Mouse (Mus musculus) cerebellum, adult 11-12 months (tissue): ENCODE measurements around the gene St3gal3.

Experiments used
- DNase-seq: peaks from one replicate; pipeline ENCODE4 v3.0.0; 2022

The St3gal3 gene

GRCm38 (mm10) chr4:118017021-118017805, 117.5 kb downstream of the St3gal3 start:
- DNase-seq, result no peak

- no peak for DNase-seq
These were observed 118.3 kb downstream of the St3gal3 start for GRCm38 (mm10) chr4:118016323-118016911.

- DNase-seq, result peak; percentile 69
These were observed 119.1 kb downstream of the St3gal3 start for GRCm38 (mm10) chr4:118015636-118016035.

- DNase-seq, result no peak
These were observed 119.6 kb downstream of the St3gal3 start for GRCm38 (mm10) chr4:118015126-118015525.

GRCm38 (mm10) chr4:118010661-118011173, 124.0 kb downstream of the St3gal3 start:
- DNase-seq, result no peak

GRCm38 (mm10) chr4:118008433-118009033, 126.2 kb downstream of the St3gal3 start:
- DNase-seq, result no peak

GRCm38 (mm10) chr4:118001355-118001754, 133.4 kb downstream of the St3gal3 start:
- no peak for DNase-seq

GRCm38 (mm10) chr4:118000605-118001208, 134.0 kb downstream of the St3gal3 start:
- no peak for DNase-seq

GRCm38 (mm10) chr4:117999951-118000350, 134.8 kb downstream of the St3gal3 start:
- DNase-seq, result no peak

GRCm38 (mm10) chr4:117997381-117998269, 137.1 kb downstream of the St3gal3 start:
- peak; percentile 80 for DNase-seq

GRCm38 (mm10) chr4:117996701-117997100, 138.0 kb downstream of the St3gal3 start:
- no peak for DNase-seq

GRCm38 (mm10) chr4:117995461-117995860, 139.3 kb downstream of the St3gal3 start:
- no peak for DNase-seq

GRCm38 (mm10) chr4:117993421-117993820, 141.3 kb downstream of the St3gal3 start:
- DNase-seq, result no peak

GRCm38 (mm10) chr4:117992872-117993271, 141.8 kb downstream of the St3gal3 start:
- DNase-seq, result no peak

GRCm38 (mm10) chr4:117992036-117992435, 142.7 kb downstream of the St3gal3 start:
- DNase-seq, result no peak

GRCm38 (mm10) chr4:117991055-117991627, 143.6 kb downstream of the St3gal3 start:
- no peak for DNase-seq

- DNase-seq, result no peak
These were observed 144.1 kb downstream of the St3gal3 start for GRCm38 (mm10) chr4:117990571-117990970.

- no peak for DNase-seq
These were observed 144.9 kb downstream of the St3gal3 start for GRCm38 (mm10) chr4:117989801-117990200.

- no peak for DNase-seq
These were observed 147.9 kb downstream of the St3gal3 start for GRCm38 (mm10) chr4:117986766-117987165.

GRCm38 (mm10) chr4:117984993-117985587, 149.6 kb downstream of the St3gal3 start:
- DNase-seq, result no peak

- DNase-seq, result no peak
These were observed 150.5 kb downstream of the St3gal3 start for GRCm38 (mm10) chr4:117984206-117984605.
